Mouse (Mus musculus): ENCODE results near the gene Map7. TPM values are rescaled to one million over a fixed set of nuclear protein-coding genes. Genes with fewer than 3 reads are reported as not detected.

The Map7 gene
- total RNA-seq (2015; ENCODE audit: low replicate concordance), result 0.96 TPM in 1 of 2 replicates, not detected in the other
- 2.8 and 11.3 TPM in 2 replicates for total RNA-seq (2017; ENCODE audit: low replicate concordance)

GRCm38 (mm10) chr10:20148130-20148772 lies at the start of gene Map7:
Map7 (plus strand) TSS chr10:20148471.
- no peak for ATAC-seq (replicated peaks; ENCODE audit: low FRiP score, poor library complexity, severe bottlenecking)

- ATAC-seq (replicated peaks; ENCODE audit: low FRiP score, poor library complexity, severe bottlenecking), result no peak
Observed at GRCm38 (mm10) chr10:20101456-20101855, 46.8 kb upstream of the Map7 start.

- no peak for ATAC-seq (replicated peaks; ENCODE audit: low FRiP score, poor library complexity, severe bottlenecking)
Observed at GRCm38 (mm10) chr10:20104271-20104931, 43.9 kb upstream of the Map7 start.

- no peak for ATAC-seq (replicated peaks; ENCODE audit: low FRiP score, poor library complexity, severe bottlenecking)
Observed at GRCm38 (mm10) chr10:20105575-20105974, 42.7 kb upstream of the Map7 start.

- no peak for ATAC-seq (replicated peaks; ENCODE audit: low FRiP score, poor library complexity, severe bottlenecking)
Observed at GRCm38 (mm10) chr10:20107031-20107430, 41.2 kb upstream of the Map7 start.

DNA sequence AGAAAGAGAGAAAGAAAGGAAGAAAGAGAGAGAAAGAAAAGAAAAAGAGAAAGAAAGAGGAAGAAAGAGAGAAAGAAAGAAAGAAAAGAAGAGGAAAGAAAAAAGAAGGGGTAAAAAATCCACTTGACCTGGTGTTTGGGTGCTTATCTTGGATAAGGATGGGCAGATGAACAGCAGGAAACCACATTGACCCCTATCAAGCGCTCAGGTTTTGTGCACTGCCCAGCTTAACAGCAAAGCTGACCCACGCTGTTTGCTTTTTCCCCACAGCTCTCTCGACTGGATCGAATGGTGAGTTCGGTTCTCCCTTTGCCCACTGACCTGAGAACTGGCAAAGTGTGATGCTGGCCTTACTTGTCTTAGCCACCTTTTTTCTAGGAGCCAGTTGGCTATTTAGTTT lies 36.8 kb upstream of the Map7 start:
- ATAC-seq (replicated peaks; ENCODE audit: low FRiP score, poor library complexity, severe bottlenecking), result no peak

- no peak for ATAC-seq (replicated peaks; ENCODE audit: low FRiP score, poor library complexity, severe bottlenecking)
Observed at GRCm38 (mm10) chr10:20112026-20112973, 36.0 kb upstream of the Map7 start.

GRCm38 (mm10) chr10:20119504-20120425 lies 28.5 kb upstream of the Map7 start:
- ATAC-seq (replicated peaks; ENCODE audit: low FRiP score, poor library complexity, severe bottlenecking), result no peak

DNA sequence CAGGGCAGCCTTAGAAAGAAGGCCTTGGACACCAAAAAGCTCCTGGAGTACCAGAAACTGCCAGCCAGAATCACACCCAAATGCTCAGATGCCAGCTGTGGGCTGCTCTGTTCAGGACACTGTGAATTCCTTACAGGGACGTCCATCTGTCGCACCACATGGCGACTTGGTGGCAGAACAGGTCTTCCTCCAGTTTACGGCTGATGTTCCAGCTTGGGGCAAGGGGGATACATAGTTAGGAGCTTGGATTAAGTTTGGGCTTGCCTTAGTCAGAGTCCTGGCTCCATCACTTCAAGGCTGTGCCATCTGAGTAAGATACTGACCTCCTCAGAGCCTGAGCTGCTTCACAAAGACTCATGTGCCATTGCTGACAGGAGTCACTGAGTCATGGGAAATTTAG lies 26.3 kb upstream of the Map7 start:
- ATAC-seq (replicated peaks; ENCODE audit: low FRiP score, poor library complexity, severe bottlenecking), result no peak

DNA sequence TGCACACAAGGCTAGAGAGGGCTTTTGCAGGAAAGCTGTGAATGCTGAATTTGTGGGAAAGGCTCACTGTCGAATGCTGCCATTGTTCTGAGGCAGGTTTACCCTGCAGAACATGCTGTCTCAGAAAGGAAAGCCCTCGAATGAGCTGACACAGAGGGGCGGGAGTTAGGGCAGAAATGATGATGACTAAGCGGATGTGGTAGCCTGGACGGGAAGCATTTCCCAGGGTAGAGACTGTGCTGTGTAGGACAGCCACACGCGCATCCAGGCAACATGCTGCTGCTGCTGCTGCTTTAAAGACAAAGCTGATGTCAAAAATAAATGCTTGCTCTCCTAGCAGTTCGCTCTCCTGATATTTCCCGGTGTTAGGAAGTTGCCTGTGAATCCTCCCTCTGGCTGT lies 24.9 kb upstream of the Map7 start:
- no peak for ATAC-seq (replicated peaks; ENCODE audit: low FRiP score, poor library complexity, severe bottlenecking)

DNA sequence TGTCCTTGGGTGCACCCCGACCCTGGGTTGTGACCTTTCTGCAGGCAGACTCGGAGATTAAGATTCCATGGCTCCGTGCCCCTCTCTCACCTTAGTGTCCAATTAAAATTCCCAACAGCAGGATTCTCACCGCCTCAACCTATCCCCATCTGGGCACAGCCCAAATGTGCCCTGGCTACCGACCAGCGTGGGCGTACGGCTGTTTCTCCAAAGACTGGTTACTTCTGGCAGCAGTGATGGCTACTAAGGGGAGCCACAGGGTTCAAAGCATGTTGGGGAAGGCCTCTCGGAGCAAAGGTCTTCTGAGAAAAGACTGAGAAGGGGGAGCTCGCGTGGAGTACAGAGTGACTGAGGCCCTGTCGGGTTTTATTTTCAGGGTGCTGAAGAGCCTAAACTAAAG lies 23.7 kb upstream of the Map7 start:
- ATAC-seq (replicated peaks; ENCODE audit: low FRiP score, poor library complexity, severe bottlenecking), result no peak

- ATAC-seq (replicated peaks; ENCODE audit: low FRiP score, poor library complexity, severe bottlenecking), result peak; percentile 77
Observed at GRCm38 (mm10) chr10:20125226-20125625, 23.0 kb upstream of the Map7 start.

- ATAC-seq (replicated peaks; ENCODE audit: low FRiP score, poor library complexity, severe bottlenecking), result no peak
Observed at GRCm38 (mm10) chr10:20132933-20133652, 15.2 kb upstream of the Map7 start.

DNA sequence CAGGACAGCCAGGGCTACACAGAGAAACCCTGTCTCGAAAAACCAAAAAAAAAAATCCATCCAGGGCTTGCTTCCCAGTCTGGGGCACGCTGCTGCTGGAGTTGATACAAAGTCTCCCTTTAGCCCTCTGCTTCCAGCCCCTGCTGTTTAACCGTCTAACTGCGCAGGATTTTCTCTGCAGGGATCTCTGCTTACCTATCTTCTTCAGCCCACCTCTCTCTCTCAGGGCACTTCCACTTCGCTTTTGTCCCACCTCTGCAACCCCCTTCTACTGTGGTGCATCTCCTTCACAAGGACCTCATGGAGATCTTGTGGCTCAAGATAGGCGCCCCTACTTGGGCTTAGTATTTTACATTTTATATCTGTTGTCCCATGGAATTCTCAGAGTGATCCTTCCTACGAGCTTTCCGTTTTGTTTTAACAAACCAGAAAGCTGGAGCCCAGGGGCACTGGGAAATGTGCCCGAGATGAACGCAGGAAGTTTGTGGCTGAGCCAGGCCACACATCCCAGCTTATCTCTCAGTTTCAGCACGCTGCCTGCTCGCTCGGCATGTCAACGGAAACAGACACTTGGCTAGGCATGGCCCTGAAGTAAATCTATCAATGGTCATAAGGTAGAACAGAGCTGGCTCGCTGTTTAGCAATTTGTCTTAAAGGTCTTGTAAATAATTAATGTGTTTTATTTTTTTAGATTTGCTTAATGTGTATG lies 12.8 kb upstream of the Map7 start:
- ATAC-seq (replicated peaks; ENCODE audit: low FRiP score, poor library complexity, severe bottlenecking), result peak; percentile 55; the same call in 1 of the 2 replicates

GRCm38 (mm10) chr10:20136505-20136904 lies 11.8 kb upstream of the Map7 start:
- ATAC-seq (replicated peaks; ENCODE audit: low FRiP score, poor library complexity, severe bottlenecking), result no peak

GRCm38 (mm10) chr10:20141376-20141775 lies 6.9 kb upstream of the Map7 start:
- ATAC-seq (replicated peaks; ENCODE audit: low FRiP score, poor library complexity, severe bottlenecking), result no peak

- peak; percentile 69 for ATAC-seq (replicated peaks; ENCODE audit: low FRiP score, poor library complexity, severe bottlenecking)
Observed at GRCm38 (mm10) chr10:20148773-20149120, 476 bp downstream of the Map7 start.

- peak; percentile 36 for ATAC-seq (replicated peaks; ENCODE audit: low FRiP score, poor library complexity, severe bottlenecking)
Observed at GRCm38 (mm10) chr10:20149121-20149834, 1.0 kb downstream of the Map7 start.
